Mouse (Mus musculus) embryonic facial prominence, embryonic 14.5 days (tissue): ENCODE measurements at regions not wholly inside any gene's neighbourhood (a gene's known extent, or its start where the extent isn't known, plus 50 kb on each side); places are given as distances from the start of the nearest gene placed in this dataset.
"Not testable (repeated sequence)": the region's sequence is repeated elsewhere in the genome, so short reads cannot be mapped to it uniquely, and the experiment has no call there.

Experiments
- ATAC-seq: fragments of 200-750 bp; cut with Nextera tagmentation; 2 replicates; pipeline ENCODE4 v1.8.0; 2017; ENCODE audit warnings: low read depth, moderate number of reproducible peaks, moderate TSS enrichment
- DNase-seq: peaks from one replicate; pipeline ENCODE4 v3.0.0-alpha.2; 2015; ENCODE audit warnings: low spot score
- H3K27ac ChIP-seq: fragments of 300-500 bp; sonication (generic); replicated peaks from 2 replicates; pipeline ENCODE4 v1.5.1; 2014; ENCODE audit warnings: low read depth, mild to moderate bottlenecking, low read length, moderate library complexity
- H3K27me3 ChIP-seq: fragments of 300-500 bp; sonication (generic); replicated peaks from 2 replicates; pipeline ENCODE4 v1.6.1; 2014; ENCODE audit warnings: low read length; ENCODE audit not compliant: control insufficient read depth, insufficient read depth
- H3K36me3 ChIP-seq: fragments of 300-500 bp; sonication (generic); 2 replicates; pipeline ENCODE4 v1.6.1; 2014; ENCODE audit warnings: low read length, mixed read lengths; ENCODE audit not compliant: control insufficient read depth, insufficient read depth
- H3K4me1 ChIP-seq: fragments of 300-500 bp; sonication (generic); 2 replicates; pipeline ENCODE4 v1.6.1; 2014; ENCODE audit warnings: antibody characterized with exemption, low read length; ENCODE audit not compliant: control insufficient read depth, insufficient read depth
- H3K4me2 ChIP-seq: fragments of 300-500 bp; sonication (generic); 2 replicates; pipeline ENCODE4 v1.6.1; 2014; ENCODE audit warnings: low read depth, mild to moderate bottlenecking, low read length, moderate library complexity, mixed read lengths
- H3K4me3 ChIP-seq: fragments of 300-500 bp; sonication (generic); 2 replicates; pipeline ENCODE4 v1.5.1; 2014; ENCODE audit warnings: low read depth, mild to moderate bottlenecking, low read length
- H3K9ac ChIP-seq: fragments of 300-500 bp; sonication (generic); 2 replicates; pipeline ENCODE4 v1.6.1; 2014; ENCODE audit warnings: low read depth, mild to moderate bottlenecking, low read length, moderate library complexity, mixed read lengths
- H3K9me3 ChIP-seq: fragments of 300-500 bp; sonication (generic); 2 replicates; pipeline ENCODE4 v1.6.1; 2016; ENCODE audit warnings: low read length; ENCODE audit not compliant: control insufficient read depth
- WGBS: fragments of 180-500 bp; shearing (Covaris S2); extraction: QIAGEN DNeasy Blood & Tissue Kit; methylation state at CpG from one replicate; pipeline ENCODE4 v1.1.7; 2014; 5-methylcytosine and 5-hydroxymethylcytosine counted together

GRCm38 (mm10) chr13:12726831-12727230 lies 73.0 kb downstream of the Prl2c3 start:
- not testable (repeated sequence) for H3K27ac ChIP-seq, H3K9me3 ChIP-seq, ATAC-seq, H3K9ac ChIP-seq, H3K4me1 ChIP-seq, H3K4me3 ChIP-seq, H3K27me3 ChIP-seq, H3K4me2 ChIP-seq, H3K36me3 ChIP-seq, DNase-seq

GRCm38 (mm10) chr13:12717972-12718546 lies 81.8 kb downstream of the Prl2c3 start:
- DNase-seq, H3K36me3 ChIP-seq, H3K4me3 ChIP-seq, ATAC-seq, H3K9me3 ChIP-seq, H3K4me2 ChIP-seq, H3K27ac ChIP-seq, H3K27me3 ChIP-seq, H3K9ac ChIP-seq, H3K4me1 ChIP-seq: not testable (repeated sequence)
- 84% methylated on average over 7 of the region's 7 CpGs for WGBS

- ATAC-seq (no peak), DNase-seq (no peak)
- H3K9me3 ChIP-seq = no peaks in the 10 kb centered on the region
- H3K27ac ChIP-seq = no peak overlapping the region
- WGBS = 51% methylated on average over 7 of the region's 7 CpGs
- no peak overlapping the region for H3K4me2 ChIP-seq
- H3K9ac ChIP-seq = no peak overlapping the region
- H3K4me3 ChIP-seq = no peak overlapping the region
- H3K4me1 ChIP-seq = no peaks in the 10 kb centered on the region
- no peaks in the 10 kb centered on the region for H3K27me3 ChIP-seq
- no peaks in the 10 kb centered on the region for H3K36me3 ChIP-seq
Measured at GRCm38 (mm10) chr13:12711471-12712273, 88.2 kb downstream of the Prl2c3 start.

- H3K4me1 ChIP-seq, DNase-seq, H3K27me3 ChIP-seq, H3K9me3 ChIP-seq, H3K36me3 ChIP-seq, H3K27ac ChIP-seq, H3K9ac ChIP-seq: not testable (repeated sequence)
- WGBS = 3% methylated on average over 10 of the region's 27 CpGs
- Histone ChIP-seq H3K4me3 (peak overlapping the region; percentile 20; the same call in 1 of the 2 replicates), H3K4me2 (peak overlapping the region; percentile 34)
- peak; percentile 39; the same call in 1 of the 2 replicates for ATAC-seq
Measured at GRCm38 (mm10) chr13:12702804-12703612, 96.9 kb downstream of the Prl2c3 start.

- H3K9me3 ChIP-seq, H3K27me3 ChIP-seq, H3K36me3 ChIP-seq, H3K4me1 ChIP-seq, DNase-seq, H3K9ac ChIP-seq, H3K27ac ChIP-seq: not testable (repeated sequence)
- WGBS = 0% methylated on average over 12 of the region's 46 CpGs
- ATAC-seq = peak; percentile 87
- peak overlapping the region; percentile 35 for H3K4me2 ChIP-seq
- peak overlapping the region; percentile 26 for H3K4me3 ChIP-seq
Measured at GRCm38 (mm10) chr13:12702111-12702803, 97.6 kb downstream of the Prl2c3 start.

- H3K4me3 ChIP-seq, H3K36me3 ChIP-seq, H3K4me2 ChIP-seq, H3K4me1 ChIP-seq, H3K27me3 ChIP-seq, H3K9me3 ChIP-seq, H3K27ac ChIP-seq, H3K9ac ChIP-seq, DNase-seq: not testable (repeated sequence)
- 48% methylated on average over 3 of the region's 7 CpGs for WGBS
- ATAC-seq = peak; percentile 58; the same call in 1 of the 2 replicates
Measured at GRCm38 (mm10) chr13:12693593-12694118, 106.2 kb downstream of the Prl2c3 start.

- H3K36me3 ChIP-seq, H3K4me3 ChIP-seq, H3K27me3 ChIP-seq, H3K27ac ChIP-seq, ATAC-seq, H3K9me3 ChIP-seq, H3K9ac ChIP-seq, H3K4me2 ChIP-seq, DNase-seq, H3K4me1 ChIP-seq: not testable (repeated sequence)
- no CpG with 5 or more reads among the region's 1 CpGs for WGBS
Measured at GRCm38 (mm10) chr13:12688778-12689177, 111.1 kb downstream of the Prl2c3 start.

- not testable (repeated sequence) for ATAC-seq, DNase-seq, H3K4me1 ChIP-seq, H3K36me3 ChIP-seq, H3K4me2 ChIP-seq, H3K9me3 ChIP-seq, H3K4me3 ChIP-seq, H3K9ac ChIP-seq, H3K27me3 ChIP-seq, H3K27ac ChIP-seq
- no CpG with 5 or more reads among the region's 5 CpGs for WGBS
Measured at GRCm38 (mm10) chr13:12688149-12688548, 111.7 kb downstream of the Prl2c3 start.
